Mouse (Mus musculus): ENCODE results near the gene Ctf2. TPM values are rescaled to one million over a fixed set of nuclear protein-coding genes. Genes with fewer than 3 reads are reported as not detected.
A peak's percentile ranks its signal among the peaks of the same experiment; 100 is the strongest.

Ctf2 gene
- total RNA-seq, 2 experiments from 2014 or later: not detected

DNA sequence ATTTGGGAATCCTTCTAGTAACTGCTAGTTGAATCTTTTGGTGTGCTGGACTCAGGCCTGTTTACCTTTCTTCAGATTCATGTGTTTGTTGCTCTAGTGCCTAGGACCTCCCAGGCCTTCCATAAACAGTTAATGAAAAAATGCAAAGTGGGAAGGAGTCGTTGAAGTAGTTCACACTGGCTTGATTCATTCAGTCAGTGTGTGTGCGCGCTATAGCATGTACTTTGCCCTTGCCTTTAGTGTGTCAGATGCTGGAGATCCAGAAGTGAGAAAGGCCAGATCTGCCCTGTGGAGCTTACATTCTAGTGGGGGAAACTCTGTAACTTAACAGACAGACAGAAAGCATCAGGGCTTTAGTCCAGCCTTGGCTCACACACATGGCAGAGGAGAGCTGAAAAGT is 28.5 kb upstream of the Ctf2 start:
- DNase-seq (ENCODE audit: low spot score in 2 of 2): no peak

DNA sequence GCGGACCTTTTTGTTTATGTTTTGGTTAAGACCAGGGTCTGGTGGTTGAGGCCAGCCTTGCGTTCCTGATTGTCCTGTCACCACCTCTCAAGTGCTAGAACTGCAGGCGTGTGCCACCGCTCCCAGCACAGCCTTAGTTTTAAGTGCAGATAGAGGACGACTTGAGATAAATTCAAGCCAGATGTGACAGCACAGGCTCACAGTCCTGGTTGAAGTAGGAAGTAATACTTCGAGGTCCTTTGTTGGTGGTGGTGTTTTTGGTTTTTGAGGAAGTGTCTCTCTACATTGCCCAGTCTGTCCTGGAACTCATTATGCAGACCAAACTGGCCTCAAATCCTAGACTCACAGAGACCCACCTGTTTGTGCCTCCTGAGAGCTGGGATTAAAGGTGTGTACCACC is 27.8 kb upstream of the Ctf2 start:
- no peak for DNase-seq (ENCODE audit: low spot score in 2 of 2)

DNA sequence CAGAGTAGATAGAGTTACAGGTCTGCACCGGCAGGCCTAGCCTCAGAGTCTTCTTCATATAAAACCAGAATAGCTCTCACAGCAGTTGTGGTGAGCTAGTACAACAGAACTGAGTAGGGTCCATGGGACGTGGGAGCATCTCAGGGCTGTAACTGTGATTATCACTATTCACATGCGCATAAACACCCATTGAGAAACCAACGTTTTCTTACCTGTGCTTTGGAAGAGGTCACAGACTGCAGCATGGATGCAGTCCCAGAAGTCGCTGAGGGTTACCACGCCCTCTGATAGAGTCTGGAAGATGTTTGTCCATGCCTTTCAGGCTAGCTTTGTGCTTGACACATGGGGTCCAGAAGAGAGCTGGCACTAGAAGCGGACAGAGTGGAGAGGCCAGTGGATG is 21.8 kb upstream of the Ctf2 start:
- no peak for DNase-seq (ENCODE audit: low spot score in 2 of 2)

GRCm38 (mm10) chr7:127753158-127753557 is 21.2 kb upstream of the Ctf2 start:
- no peak for DNase-seq (ENCODE audit: low spot score in 2 of 2)

- DNase-seq (ENCODE audit: low spot score in 2 of 2): no peak
These were observed 20.1 kb upstream of the Ctf2 start for GRCm38 (mm10) chr7:127752069-127752468.

- no peak for DNase-seq (ENCODE audit: low spot score in 2 of 2)
These were observed 19.7 kb upstream of the Ctf2 start for GRCm38 (mm10) chr7:127751619-127752018.

- DNase-seq (ENCODE audit: low spot score in 2 of 2): peak in 1 of 2 experiments; percentile 69
These were observed 18.5 kb upstream of the Ctf2 start for GRCm38 (mm10) chr7:127750131-127751127.

DNA sequence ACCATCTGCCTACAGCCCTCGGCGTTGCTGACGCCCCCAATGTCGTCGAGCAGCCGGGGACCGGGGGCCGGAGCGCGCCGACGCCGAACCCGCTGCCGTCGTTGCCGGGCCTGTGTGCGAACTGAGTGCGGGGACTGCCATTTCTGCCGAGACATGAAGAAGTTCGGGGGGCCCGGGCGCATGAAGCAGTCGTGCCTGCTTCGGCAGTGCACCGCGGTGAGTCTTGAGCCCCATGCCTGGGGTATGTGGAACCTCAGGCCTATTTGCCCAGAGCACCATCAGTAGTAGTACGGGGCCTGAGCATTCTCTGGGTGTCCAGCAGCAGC is 16.2 kb upstream of the Ctf2 start:
- DNase-seq (ENCODE audit: low spot score in 2 of 2): no peak

DNA sequence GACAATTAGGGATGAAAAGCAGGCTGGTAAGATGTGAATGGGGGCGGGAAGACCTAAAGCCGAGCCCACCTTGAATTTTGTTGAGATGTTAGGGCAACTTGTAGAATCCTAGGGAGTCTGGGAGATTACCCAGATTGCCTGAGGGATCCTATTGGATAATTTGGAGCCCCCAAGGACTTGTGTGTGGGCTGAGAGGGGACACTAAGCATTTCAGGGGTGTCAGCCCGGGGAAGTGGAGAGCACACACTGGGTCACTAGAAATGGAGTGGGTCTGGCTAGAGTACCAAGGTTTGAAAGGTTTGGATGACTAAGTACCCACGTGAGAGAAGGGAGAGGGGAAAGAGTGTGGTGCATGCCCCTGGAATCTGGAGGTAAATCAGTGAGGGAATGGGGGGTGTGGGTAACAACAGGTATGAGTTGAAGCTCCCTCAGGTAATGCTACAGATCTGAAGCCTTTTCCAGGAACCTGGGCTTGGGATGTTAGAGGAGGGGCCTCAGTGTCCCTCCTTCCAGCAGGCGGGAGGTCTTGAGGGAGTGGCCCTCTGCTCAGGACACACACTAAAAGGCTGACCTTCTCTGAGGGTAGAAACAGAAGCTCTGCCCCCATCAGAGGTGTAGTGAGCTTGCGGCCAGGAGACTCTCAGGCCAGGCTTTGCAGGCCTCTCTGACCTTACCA is 15.7 kb upstream of the Ctf2 start:
- DNase-seq (ENCODE audit: low spot score in 2 of 2): no peak

DNA sequence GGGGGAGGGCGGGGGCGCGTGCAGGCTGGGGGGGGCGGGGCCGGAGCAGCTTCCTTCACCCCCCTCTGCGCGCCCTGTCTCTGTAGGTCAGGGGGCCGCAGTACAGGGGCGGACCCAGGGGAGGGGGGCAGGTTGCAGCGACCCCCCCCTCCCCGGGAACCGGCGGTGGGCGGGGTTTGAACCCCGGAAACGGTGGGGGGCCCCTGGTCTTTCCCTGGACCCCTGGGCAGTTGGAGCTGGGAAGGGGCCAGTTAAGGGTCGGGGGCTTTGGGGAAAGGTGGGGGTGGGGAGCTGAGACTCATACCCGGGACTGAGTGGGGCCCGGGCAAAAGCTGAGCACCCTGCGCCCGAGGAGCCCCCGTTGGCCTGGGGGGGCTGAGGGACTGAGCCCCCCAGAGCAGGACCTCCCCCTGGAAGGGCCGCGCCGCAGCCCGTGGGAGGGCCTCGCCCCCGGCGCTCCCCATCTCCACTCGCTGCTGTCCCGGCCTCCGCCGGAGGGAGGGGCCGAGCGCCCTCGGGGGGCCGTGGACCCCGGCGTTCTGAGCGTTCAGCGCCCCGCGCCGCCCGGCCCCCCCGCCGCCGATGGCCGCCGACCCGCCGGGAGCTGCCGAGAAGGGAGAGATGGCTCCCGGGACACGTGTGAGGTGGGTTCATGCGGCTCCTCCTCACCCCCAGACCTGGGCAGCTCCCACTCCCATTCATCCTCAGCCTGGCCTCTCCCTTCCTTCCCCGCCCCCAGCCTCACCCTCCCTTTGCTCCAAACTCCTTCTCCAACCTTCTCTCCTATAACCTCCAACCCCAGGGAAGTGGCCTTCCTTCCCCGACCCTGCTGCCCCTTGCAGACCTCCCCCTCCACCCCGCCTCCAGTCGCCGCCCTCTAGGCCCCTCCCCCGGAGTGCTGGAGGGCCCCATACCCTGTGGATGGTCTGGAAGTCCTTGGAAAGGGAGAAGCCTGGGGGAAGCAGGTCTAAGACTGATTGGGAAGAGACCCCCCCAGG is 14.8 kb upstream of the Ctf2 start:
- no peak for DNase-seq (ENCODE audit: low spot score in 2 of 2)

DNA sequence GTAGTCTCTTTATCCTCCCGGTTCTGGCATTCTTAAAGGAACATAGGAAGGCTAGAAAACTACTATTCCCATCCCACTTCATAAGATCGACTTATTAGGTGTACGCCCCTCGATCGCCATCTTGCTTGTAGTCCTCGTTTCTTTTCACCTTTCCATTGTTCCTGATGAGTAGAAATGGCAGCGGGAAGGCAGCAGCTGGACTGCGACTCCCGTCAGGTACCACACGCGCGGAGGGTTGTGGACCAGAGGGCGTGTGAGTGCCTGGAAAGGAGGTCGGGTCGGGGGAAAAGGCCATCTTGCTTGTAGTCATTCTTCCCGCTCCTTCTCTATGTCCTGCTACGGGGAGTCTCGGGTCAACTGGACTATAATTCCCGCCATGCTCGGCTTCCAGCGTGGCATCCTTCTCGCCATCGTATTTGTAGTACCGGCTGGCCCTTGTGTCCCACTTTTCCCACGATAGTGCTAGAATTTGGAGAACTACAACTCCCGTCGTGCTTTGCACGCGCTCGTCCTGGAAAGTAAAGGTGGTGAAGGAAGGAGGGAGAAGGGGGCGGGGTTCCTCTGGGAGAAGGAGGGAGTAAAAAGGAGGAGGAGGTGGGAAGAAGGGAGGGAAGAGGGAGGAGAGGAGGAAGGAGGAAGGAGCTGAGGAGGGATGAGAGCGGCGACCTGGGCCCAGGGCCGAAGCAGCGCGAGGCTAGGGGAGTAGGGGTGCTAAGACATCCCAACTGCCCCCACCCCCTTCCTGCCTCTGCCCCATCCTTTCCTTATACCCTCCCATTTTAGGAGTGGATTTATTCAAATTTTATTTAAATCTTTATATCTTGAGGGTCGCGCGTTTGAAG is 13.9 kb upstream of the Ctf2 start:
- peak; percentile 96 to 99 for DNase-seq (ENCODE audit: low spot score in 2 of 2)

- peak; percentile 92 to 98 for DNase-seq (ENCODE audit: low spot score in 2 of 2)
These were observed 13.3 kb upstream of the Ctf2 start for GRCm38 (mm10) chr7:127745251-127745651.

- DNase-seq (ENCODE audit: low spot score in 2 of 2): peak; percentile 63 to 76
These were observed 12.5 kb upstream of the Ctf2 start, which contains the start of gene Fbxl19 for GRCm38 (mm10) chr7:127744366-127745045. TSS of gene Fbxl19 (plus strand) at chr7:127744543.

DNA sequence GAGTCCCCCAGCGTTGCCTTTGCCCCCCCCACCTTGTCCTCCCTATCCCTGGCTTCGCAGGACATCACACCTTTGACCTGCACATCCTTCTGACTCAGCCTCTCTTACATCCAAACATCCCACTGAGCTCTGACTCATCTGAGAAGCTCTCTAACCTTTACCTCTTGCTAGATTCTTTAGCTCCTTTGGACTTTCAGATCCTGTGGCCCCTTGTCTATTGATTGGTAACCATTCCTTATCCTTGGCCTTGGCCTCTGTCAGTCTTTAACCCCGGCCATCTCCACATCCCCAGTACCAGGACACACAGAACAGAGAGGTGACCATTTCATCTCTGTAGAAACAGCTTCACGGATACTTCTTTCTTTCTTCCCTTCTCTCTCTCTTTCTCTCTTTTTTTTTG is 1.8 kb downstream of the Ctf2 start:
- no peak for DNase-seq (ENCODE audit: low spot score in 2 of 2)

DNA sequence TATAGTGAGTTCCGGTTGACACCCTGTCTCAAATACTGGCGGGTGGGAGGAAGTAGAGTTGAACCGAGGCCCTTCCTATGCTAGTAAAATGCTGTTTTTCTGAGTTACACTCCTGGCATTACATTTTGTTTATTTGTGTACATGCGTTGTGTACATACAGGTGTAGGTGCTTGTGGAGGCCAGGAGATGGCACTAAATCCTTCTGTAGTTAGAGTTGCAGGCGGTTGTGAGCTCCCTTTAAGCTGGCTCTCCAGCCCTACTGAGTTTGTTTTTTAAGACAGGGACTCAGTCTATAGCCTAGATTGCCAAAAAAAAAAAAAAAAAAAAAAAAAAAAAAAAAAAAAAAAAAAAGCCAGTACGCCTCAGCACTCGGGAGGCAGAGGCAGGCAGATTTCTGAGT is 4.1 kb downstream of the Ctf2 start:
- DNase-seq (ENCODE audit: low spot score in 2 of 2): no peak

DNA sequence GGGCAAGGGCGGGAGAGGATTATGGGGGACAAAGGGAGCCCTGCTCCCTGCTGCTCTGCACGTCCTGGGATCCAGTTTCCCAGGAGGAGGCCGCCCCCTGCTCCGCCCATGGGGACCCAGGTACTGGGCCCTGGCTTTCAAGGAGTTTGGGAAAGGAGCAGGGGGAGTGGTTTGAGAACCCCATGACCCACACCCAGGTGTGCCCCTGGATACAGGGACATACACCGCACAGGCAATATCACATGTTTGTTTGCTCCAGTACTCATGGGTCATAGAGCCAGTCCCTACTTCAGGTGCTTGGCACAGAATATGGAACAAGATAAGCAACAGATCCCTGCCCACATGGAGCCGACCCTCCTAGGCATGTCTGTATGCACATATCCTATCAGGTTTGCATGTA is 6.0 kb downstream of the Ctf2 start:
- no peak for DNase-seq (ENCODE audit: low spot score in 2 of 2)

DNA sequence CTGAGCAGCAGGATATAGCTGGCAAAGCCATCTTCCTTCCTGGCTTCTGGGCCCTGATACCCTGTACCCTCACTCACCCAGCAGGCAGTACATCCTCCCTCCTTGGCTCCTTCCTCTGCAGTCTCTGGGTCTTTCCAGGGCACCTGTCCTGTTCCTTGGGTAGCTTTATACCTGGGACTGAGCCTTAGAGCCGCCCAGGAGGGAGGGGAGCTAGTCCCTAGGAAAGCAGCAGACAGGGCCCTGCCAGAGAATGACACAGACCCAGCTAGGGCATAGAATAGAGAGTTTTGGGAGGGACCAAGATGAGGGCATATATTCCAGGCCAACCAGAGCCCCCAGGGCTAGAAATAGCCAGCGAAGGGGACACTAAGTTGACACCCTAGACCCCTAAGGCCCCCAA is 6.5 kb downstream of the Ctf2 start:
- no peak for DNase-seq (ENCODE audit: low spot score in 2 of 2)

GRCm38 (mm10) chr7:127719258-127719657 is 12.7 kb downstream of the Ctf2 start:
- no peak for DNase-seq (ENCODE audit: low spot score in 2 of 2)

DNA sequence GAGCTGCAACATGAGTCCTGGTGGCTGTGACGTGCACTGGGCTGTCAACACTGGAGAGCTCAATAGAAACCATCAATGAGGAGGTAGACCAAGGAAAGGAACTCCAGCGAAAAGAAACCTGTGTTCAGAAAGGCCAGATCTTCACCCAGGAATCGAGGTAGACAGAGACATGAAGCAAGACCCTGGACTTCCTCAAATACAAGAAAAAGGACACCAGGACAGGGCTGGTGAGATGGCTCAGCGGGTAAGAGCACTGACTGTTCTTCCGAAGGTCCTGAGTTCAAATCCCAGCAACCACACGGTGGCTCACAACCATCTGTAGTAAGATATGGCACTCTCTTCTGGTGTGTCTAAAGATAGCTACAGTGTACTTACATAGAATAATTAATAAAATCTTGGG is 13.6 kb downstream of the Ctf2 start:
- DNase-seq (ENCODE audit: low spot score in 2 of 2): no peak

- DNase-seq (ENCODE audit: low spot score in 2 of 2): peak in 1 of 2 experiments; percentile 46
These were observed 15.0 kb downstream of the Ctf2 start for GRCm38 (mm10) chr7:127716992-127717391.

All from layer of hippocampus, postnatal 14 days (tissue).